Mouse (Mus musculus) hindbrain, postnatal 0 days (tissue): ENCODE measurements around the gene Trim16. TPM values are rescaled to one million over a fixed set of nuclear protein-coding genes. Genes with fewer than 3 reads are reported as not detected.
A peak's percentile ranks its signal among the peaks of the same experiment; 100 is the strongest.

ENCODE experiments used
- ATAC-seq: fragments of 200-750 bp; cut with Nextera tagmentation; 2 replicates; pipeline ENCODE4 v1.8.0; 2017; ENCODE audit warnings: mild to moderate bottlenecking, moderate TSS enrichment, moderate library complexity
- DNase-seq: peaks from one replicate; pipeline ENCODE4 v3.0.0-alpha.2; 2015; ENCODE audit warnings: low spot score
- H3K27ac ChIP-seq: fragments of 300-500 bp; sonication (generic); 2 replicates; pipeline ENCODE4 v1.5.1; 2014; ENCODE audit warnings: mild to moderate bottlenecking
- H3K27me3 ChIP-seq: fragments of 300-500 bp; sonication (generic); 2 replicates; pipeline ENCODE4 v1.6.1; 2014; ENCODE audit warnings: low read length, mixed read lengths; ENCODE audit not compliant: insufficient read depth
- H3K36me3 ChIP-seq: fragments of 300-500 bp; sonication (generic); 2 replicates; pipeline ENCODE4 v1.6.1; 2014; ENCODE audit warnings: low read length, mixed read lengths; ENCODE audit not compliant: insufficient read depth
- H3K4me1 ChIP-seq: fragments of 300-500 bp; sonication (generic); 2 replicates; pipeline ENCODE4 v1.6.1; 2014; ENCODE audit warnings: antibody characterized with exemption, low read length, mixed read lengths; ENCODE audit not compliant: insufficient read depth
- H3K4me2 ChIP-seq: fragments of 300-500 bp; sonication (generic); 2 replicates; pipeline ENCODE4 v1.6.1; 2014; ENCODE audit warnings: low read depth, mild to moderate bottlenecking, low read length, moderate library complexity, mixed read lengths
- H3K4me3 ChIP-seq: fragments of 300-500 bp; sonication (generic); 2 replicates; pipeline ENCODE4 v1.5.1; 2014; ENCODE audit warnings: low read length
- H3K9ac ChIP-seq: fragments of 300-500 bp; sonication (generic); replicated peaks from 2 replicates; pipeline ENCODE4 v1.6.1; 2014; ENCODE audit warnings: mild to moderate bottlenecking, low read length, moderate library complexity, mixed read lengths
- H3K9me3 ChIP-seq: fragments of 300-500 bp; sonication (generic); 2 replicates; pipeline ENCODE4 v1.6.1; 2016; ENCODE audit warnings: low read length, mixed read lengths
- CTCF ChIP-seq: IDR thresholded peaks from 2 replicates; pipeline ENCODE4 v1.5.1; 2016; ENCODE audit warnings: antibody characterized with exemption, control low read depth, low read depth
- WGBS: fragments of 180-500 bp; shearing (Covaris S2); extraction: QIAGEN DNeasy Blood & Tissue Kit; methylation state at CpG from one replicate; pipeline ENCODE4 v1.1.7; 2014; 5-methylcytosine and 5-hydroxymethylcytosine counted together
- polyA plus RNA-seq: library from polyadenylated mRNA; unstranded; fragments of >200 nt; fragmentation: Nextera tagmentation; extraction: Ambion mirVana; gene quantifications from 2 replicates; pipeline ENCODE4 v1.2.1, GENCODE M21; 2015
- total RNA-seq: library from RNA; depleted of rRNA; stranded (reverse); fragments of >200 nt; gene quantifications from 2 replicates; pipeline ENCODE4 v1.2.3, GENCODE M21; 2014

The Trim16 gene
- total and polyA plus RNA-seq, 2 experiments from 2014 or later, result 5.2 to 5.5 TPM

GRCm38 (mm10) chr11:62812268-62812667, 7.8 kb upstream of the Trim16 start:
- H3K4me1 ChIP-seq, result no peaks in the 10 kb centered on the region
- H3K4me3 ChIP-seq, result no peak overlapping the region
- H3K36me3 ChIP-seq, result no peaks in the 10 kb centered on the region
- ATAC-seq (no peak), DNase-seq (no peak)
- H3K9me3 ChIP-seq, result no peaks in the 10 kb centered on the region
- no peak overlapping the region for H3K4me2 ChIP-seq
- no peak for TF ChIP-seq CTCF
- no peak overlapping the region for H3K9ac ChIP-seq
- H3K27ac ChIP-seq, result no peak overlapping the region
- WGBS, result 85% methylated on average over 6 of the region's 6 CpGs
- no peaks in the 10 kb centered on the region for H3K27me3 ChIP-seq

GRCm38 (mm10) chr11:62813497-62813896, 6.5 kb upstream of the Trim16 start:
- no peaks in the 10 kb centered on the region for H3K36me3 ChIP-seq
- no peak overlapping the region for H3K4me2 ChIP-seq
- no peak for TF ChIP-seq CTCF
- H3K9ac ChIP-seq, result no peak overlapping the region
- ATAC-seq (no peak), DNase-seq (no peak)
- H3K4me3 ChIP-seq, result no peak overlapping the region
- H3K4me1 ChIP-seq, result no peaks in the 10 kb centered on the region
- no peaks in the 10 kb centered on the region for H3K9me3 ChIP-seq
- WGBS, result 61% methylated on average over 1 of the region's 1 CpGs
- no peaks in the 10 kb centered on the region for H3K27me3 ChIP-seq
- H3K27ac ChIP-seq, result no peak overlapping the region

GRCm38 (mm10) chr11:62813970-62814624, 5.9 kb upstream of the Trim16 start:
- no peak overlapping the region for H3K4me2 ChIP-seq
- H3K4me3 ChIP-seq, result no peak overlapping the region
- no peaks in the 10 kb centered on the region for H3K36me3 ChIP-seq
- 74% methylated on average over 6 of the region's 6 CpGs for WGBS
- no peak for TF ChIP-seq CTCF
- DNase-seq (no peak), ATAC-seq (no peak)
- H3K9me3 ChIP-seq, result no peaks in the 10 kb centered on the region
- no peak overlapping the region for H3K9ac ChIP-seq
- no peaks in the 10 kb centered on the region for H3K27me3 ChIP-seq
- no peaks in the 10 kb centered on the region for H3K4me1 ChIP-seq
- H3K27ac ChIP-seq, result no peak overlapping the region

- Histone ChIP-seq H3K4me2 (no peak overlapping the region), H3K9me3 (no peaks in the 10 kb centered on the region), H3K9ac (no peak overlapping the region), H3K36me3 (no peaks in the 10 kb centered on the region), H3K27ac (no peak overlapping the region), H3K27me3 (no peaks in the 10 kb centered on the region), H3K4me1 (no peaks in the 10 kb centered on the region), H3K4me3 (no peak overlapping the region)
- WGBS, result 60% methylated on average over 4 of the region's 4 CpGs
- DNase-seq (no peak), ATAC-seq (no peak)
- no peak for TF ChIP-seq CTCF
These were observed 5.4 kb upstream of the Trim16 start for GRCm38 (mm10) chr11:62814625-62815024.

GRCm38 (mm10) chr11:62815438-62815837, 4.6 kb upstream of the Trim16 start:
- H3K27me3 ChIP-seq, result no peaks in the 10 kb centered on the region
- DNase-seq (no peak), ATAC-seq (no peak)
- no peak overlapping the region for H3K4me3 ChIP-seq
- no peak for TF ChIP-seq CTCF
- H3K4me1 ChIP-seq, result peaks cover 5% of the 10 kb centered on the region; the same call in 1 of the 2 replicates
- WGBS, result 89% methylated on average over 1 of the region's 1 CpGs
- H3K9me3 ChIP-seq, result no peaks in the 10 kb centered on the region
- H3K4me2 ChIP-seq, result no peak overlapping the region
- no peak overlapping the region for H3K27ac ChIP-seq
- no peak overlapping the region for H3K9ac ChIP-seq
- no peaks in the 10 kb centered on the region for H3K36me3 ChIP-seq

- peak; percentile 5 for DNase-seq
- WGBS, result 63% methylated on average over 6 of the region's 6 CpGs
These were observed 3.4 kb upstream of the Trim16 start for GRCm38 (mm10) chr11:62816591-62816990.

GRCm38 (mm10) chr11:62819059-62819686, 858 bp upstream of the Trim16 start:
- DNase-seq, result no peak
- Histone ChIP-seq H3K9ac (no peak overlapping the region), H3K4me1 (peaks cover 8% of the 10 kb centered on the region; the same call in 1 of the 2 replicates), H3K27me3 (no peaks in the 10 kb centered on the region), H3K4me3 (no peak overlapping the region), H3K4me2 (no peak overlapping the region), H3K27ac (no peak overlapping the region), H3K9me3 (no peaks in the 10 kb centered on the region), H3K36me3 (no peaks in the 10 kb centered on the region)
- no peak for ATAC-seq
- no peak for TF ChIP-seq CTCF
- 93% methylated on average over 8 of the region's 8 CpGs for WGBS

More at GRCm38 (mm10) chr11:62816591-62816990, 3.4 kb upstream of the Trim16 start:
- no peak for ATAC-seq
- H3K4me3 ChIP-seq, result no peak overlapping the region
- no peaks in the 10 kb centered on the region for H3K9me3 ChIP-seq
- H3K27me3 ChIP-seq, result no peaks in the 10 kb centered on the region
- no peak for TF ChIP-seq CTCF
- no peak overlapping the region for H3K4me2 ChIP-seq
- H3K4me1 ChIP-seq, result peaks cover 5% of the 10 kb centered on the region; the same call in 1 of the 2 replicates
- H3K9ac ChIP-seq, result no peak overlapping the region
- H3K27ac ChIP-seq, result no peak overlapping the region
- no peaks in the 10 kb centered on the region for H3K36me3 ChIP-seq
